Mouse (Mus musculus): ENCODE data around the gene Ghdc.

DNA sequence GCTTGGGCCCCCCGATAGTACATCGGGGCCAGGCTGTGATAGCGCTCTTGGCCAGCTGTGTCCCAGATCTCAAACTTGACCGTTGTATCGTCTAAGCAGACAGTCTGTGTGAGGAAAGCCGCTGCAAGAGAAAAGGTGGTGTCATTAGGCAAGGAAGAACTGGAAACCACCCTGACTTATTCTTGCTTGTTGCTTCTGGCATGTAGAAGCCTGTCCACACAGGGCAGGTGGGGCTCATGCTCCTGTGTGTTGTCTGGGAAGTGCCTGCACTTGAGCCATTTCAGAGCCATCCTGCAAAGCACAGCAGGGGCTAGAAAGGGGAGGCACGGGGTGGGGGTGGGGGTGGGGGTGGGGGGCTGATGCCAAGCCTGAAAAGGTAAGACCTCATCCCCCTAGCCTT, 52.3 kb downstream of the Ghdc start:
- TF ChIP-seq CTCF (IDR thresholded peaks at IDR 0.05; ENCODE audit: control insufficient read depth, insufficient read depth, low read length): no peak
- TF ChIP-seq POLR2A (IDR thresholded peaks at IDR 0.05; ENCODE audit: borderline replicate concordance, control insufficient read depth, low read depth, low read length): no peak

Measured in bone marrow, adult 2 months (tissue).